Mouse (Mus musculus) thymus, adult 18-20 months (tissue): ENCODE data around the gene Actn4.
"Not testable (repeated sequence)": the region's sequence is repeated elsewhere in the genome, so short reads cannot be mapped to it uniquely, and the experiment has no call there.

ENCODE experiments used
- DNase-seq, 2 experiments: peaks; one replicate each; pipeline ENCODE4 v3.0.0; 2022; ENCODE audit warnings: mixed read lengths in 2 of 2

Actn4 gene

GRCm38 (mm10) chr7:28921722-28922465 lies 40.2 kb downstream of the Actn4 start:
- no peak for DNase-seq

GRCm38 (mm10) chr7:28921178-28921577 lies 41.0 kb downstream of the Actn4 start:
- no peak for DNase-seq

- DNase-seq, result peak in 1 of 2 experiments; percentile 20
Observed at GRCm38 (mm10) chr7:28919815-28920214, 42.3 kb downstream of the Actn4 start.

- no peak for DNase-seq
Observed at GRCm38 (mm10) chr7:28918540-28918939, 43.6 kb downstream of the Actn4 start.

GRCm38 (mm10) chr7:28917503-28918426 lies 44.4 kb downstream of the Actn4 start:
- DNase-seq, result no peak

GRCm38 (mm10) chr7:28916491-28916890 lies 45.6 kb downstream of the Actn4 start:
- no peak for DNase-seq

- no peak for DNase-seq
Observed at GRCm38 (mm10) chr7:28913171-28913570, 49.0 kb downstream of the Actn4 start.

GRCm38 (mm10) chr7:28911632-28912031 lies 50.5 kb downstream of the Actn4 start:
- no peak for DNase-seq

- no peak for DNase-seq
Observed at GRCm38 (mm10) chr7:28907195-28907594, 54.9 kb downstream of the Actn4 start.

GRCm38 (mm10) chr7:28903778-28904177 lies 58.4 kb downstream of the Actn4 start:
- no peak for DNase-seq

- DNase-seq, result no peak
Observed at GRCm38 (mm10) chr7:28902809-28903208, 59.3 kb downstream of the Actn4 start.

- DNase-seq, result no peak
Observed at GRCm38 (mm10) chr7:28902180-28902579, 60.0 kb downstream of the Actn4 start.

GRCm38 (mm10) chr7:28901311-28902125 lies 60.6 kb downstream of the Actn4 start:
- no peak for DNase-seq

GRCm38 (mm10) chr7:28899972-28900371 lies 62.2 kb downstream of the Actn4 start:
- no peak for DNase-seq

GRCm38 (mm10) chr7:28897661-28898060 lies 64.5 kb downstream of the Actn4 start:
- no peak for DNase-seq

- no peak for DNase-seq
Observed at GRCm38 (mm10) chr7:28894942-28895341, 67.2 kb downstream of the Actn4 start.

GRCm38 (mm10) chr7:28893643-28894265 lies 68.4 kb downstream of the Actn4 start:
- no peak for DNase-seq

- no peak for DNase-seq
Observed at GRCm38 (mm10) chr7:28892601-28893000, 69.5 kb downstream of the Actn4 start.

- DNase-seq, result no peak
Observed at GRCm38 (mm10) chr7:28888701-28889161, 73.4 kb downstream of the Actn4 start.

GRCm38 (mm10) chr7:28886486-28886885 lies 75.7 kb downstream of the Actn4 start:
- no peak for DNase-seq

GRCm38 (mm10) chr7:28883704-28884103 lies 78.4 kb downstream of the Actn4 start:
- DNase-seq, result not testable (repeated sequence)

- no peak for DNase-seq
Observed at GRCm38 (mm10) chr7:28883039-28883438, 79.1 kb downstream of the Actn4 start.
